Mouse (Mus musculus) hindbrain, embryonic 14.5 days (tissue): ENCODE results near the gene Lsm14b. TPM values are rescaled to one million over a fixed set of nuclear protein-coding genes. Genes with fewer than 3 reads are reported as not detected.

Experiments used
- ATAC-seq: fragments of 200-750 bp; cut with Nextera tagmentation; 2 replicates; pipeline ENCODE4 v1.8.0; 2017; ENCODE audit warnings: moderate number of reproducible peaks, mild to moderate bottlenecking, moderate TSS enrichment, moderate library complexity; ENCODE audit not compliant: low FRiP score
- DNase-seq: peaks from one replicate; pipeline ENCODE4 v3.0.0-alpha.2; 2015; ENCODE audit warnings: low spot score
- H3K27ac ChIP-seq: fragments of 300-500 bp; sonication (generic); 2 replicates; pipeline ENCODE4 v1.5.1; 2014; ENCODE audit warnings: mild to moderate bottlenecking, moderate library complexity
- H3K27me3 ChIP-seq: fragments of 300-500 bp; sonication (generic); 2 replicates; pipeline ENCODE4 v1.6.1; 2014; ENCODE audit warnings: mild to moderate bottlenecking, low read length, mixed read lengths; ENCODE audit not compliant: control insufficient read depth, insufficient read depth
- H3K36me3 ChIP-seq: fragments of 300-500 bp; sonication (generic); replicated peaks from 2 replicates; pipeline ENCODE4 v1.6.1; 2014; ENCODE audit not compliant: control insufficient read depth, insufficient read depth
- H3K4me1 ChIP-seq: fragments of 300-500 bp; sonication (generic); replicated peaks from 2 replicates; pipeline ENCODE4 v1.6.1; 2014; ENCODE audit warnings: antibody characterized with exemption, low read length, mixed read lengths; ENCODE audit not compliant: control insufficient read depth, insufficient read depth
- H3K4me2 ChIP-seq: fragments of 300-500 bp; sonication (generic); replicated peaks from 2 replicates; pipeline ENCODE4 v1.6.1; 2014; ENCODE audit warnings: mild to moderate bottlenecking, moderate library complexity
- H3K4me3 ChIP-seq: fragments of 300-500 bp; sonication (generic); replicated peaks from 2 replicates; pipeline ENCODE4 v1.5.1; 2014; ENCODE audit warnings: mild to moderate bottlenecking, low read length
- H3K9ac ChIP-seq: fragments of 300-500 bp; sonication (generic); 2 replicates; pipeline ENCODE4 v1.6.1; 2014
- H3K9me3 ChIP-seq: fragments of 300-500 bp; sonication (generic); 2 replicates; pipeline ENCODE4 v1.6.1; 2016; ENCODE audit warnings: low read length; ENCODE audit not compliant: control insufficient read depth
- WGBS: fragments of 180-500 bp; shearing (Covaris S2); extraction: QIAGEN DNeasy Blood & Tissue Kit; methylation state at CpG from one replicate; pipeline ENCODE4 v1.1.7; 2014; 5-methylcytosine and 5-hydroxymethylcytosine counted together
- polyA plus RNA-seq: library from polyadenylated mRNA; unstranded; fragments of >200 nt; fragmentation: Nextera tagmentation; extraction: Ambion mirVana; gene quantifications from 2 replicates; pipeline ENCODE4 v1.2.1, GENCODE M21; 2014

The Lsm14b gene
- polyA plus RNA-seq, 1 experiment from 2014 or later: 16.9 TPM

DNA sequence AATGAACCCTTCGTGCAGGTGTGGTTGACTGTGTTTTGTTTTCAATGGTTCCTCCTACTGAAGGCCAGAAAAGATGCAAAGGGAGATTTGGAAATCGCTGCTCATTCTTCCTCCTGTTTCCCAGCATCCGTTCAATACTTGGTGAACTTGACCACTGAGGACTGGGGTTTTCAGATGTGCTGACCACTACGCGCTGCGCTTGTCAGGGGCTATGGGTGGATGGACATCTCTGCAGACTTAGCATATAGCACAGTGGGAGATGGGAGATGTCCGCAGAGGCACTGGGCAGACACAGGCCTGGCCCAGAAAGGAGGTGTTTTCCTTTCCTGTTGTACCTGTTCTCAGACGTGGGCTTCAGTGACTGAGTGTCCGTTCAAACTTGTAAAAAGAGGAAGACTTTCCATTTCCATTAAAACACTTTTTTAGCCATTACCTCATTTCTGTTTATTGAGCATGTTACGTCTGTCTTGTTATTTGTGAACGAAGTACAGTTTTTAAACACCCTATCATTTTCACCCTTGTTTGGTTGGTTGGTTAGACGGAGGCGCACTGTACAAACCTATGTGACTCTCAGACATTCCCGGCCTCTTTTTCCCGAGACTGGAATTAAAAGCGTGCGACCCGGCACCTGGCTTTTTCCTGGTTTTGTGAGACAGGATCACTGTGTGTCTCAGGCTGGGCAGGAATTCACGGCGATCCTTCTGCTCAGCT, 45.1 kb downstream of the Lsm14b start:
- H3K9me3 ChIP-seq: no peaks in the 10 kb centered on the region
- H3K27ac ChIP-seq: peak overlapping the region; percentile 89
- peak overlapping the region; percentile 72 for H3K9ac ChIP-seq
- H3K4me1 ChIP-seq: peaks cover 14% of the 10 kb centered on the region
- peak overlapping the region; percentile 76 for H3K4me2 ChIP-seq
- no peak for DNase-seq
- ATAC-seq: peak; percentile 61
- peak overlapping the region; percentile 58 for H3K4me3 ChIP-seq
- peaks cover 38% of the 10 kb centered on the region for H3K36me3 ChIP-seq
- no peaks in the 10 kb centered on the region for H3K27me3 ChIP-seq
- WGBS: 37% methylated on average over 20 of the region's 20 CpGs

DNA sequence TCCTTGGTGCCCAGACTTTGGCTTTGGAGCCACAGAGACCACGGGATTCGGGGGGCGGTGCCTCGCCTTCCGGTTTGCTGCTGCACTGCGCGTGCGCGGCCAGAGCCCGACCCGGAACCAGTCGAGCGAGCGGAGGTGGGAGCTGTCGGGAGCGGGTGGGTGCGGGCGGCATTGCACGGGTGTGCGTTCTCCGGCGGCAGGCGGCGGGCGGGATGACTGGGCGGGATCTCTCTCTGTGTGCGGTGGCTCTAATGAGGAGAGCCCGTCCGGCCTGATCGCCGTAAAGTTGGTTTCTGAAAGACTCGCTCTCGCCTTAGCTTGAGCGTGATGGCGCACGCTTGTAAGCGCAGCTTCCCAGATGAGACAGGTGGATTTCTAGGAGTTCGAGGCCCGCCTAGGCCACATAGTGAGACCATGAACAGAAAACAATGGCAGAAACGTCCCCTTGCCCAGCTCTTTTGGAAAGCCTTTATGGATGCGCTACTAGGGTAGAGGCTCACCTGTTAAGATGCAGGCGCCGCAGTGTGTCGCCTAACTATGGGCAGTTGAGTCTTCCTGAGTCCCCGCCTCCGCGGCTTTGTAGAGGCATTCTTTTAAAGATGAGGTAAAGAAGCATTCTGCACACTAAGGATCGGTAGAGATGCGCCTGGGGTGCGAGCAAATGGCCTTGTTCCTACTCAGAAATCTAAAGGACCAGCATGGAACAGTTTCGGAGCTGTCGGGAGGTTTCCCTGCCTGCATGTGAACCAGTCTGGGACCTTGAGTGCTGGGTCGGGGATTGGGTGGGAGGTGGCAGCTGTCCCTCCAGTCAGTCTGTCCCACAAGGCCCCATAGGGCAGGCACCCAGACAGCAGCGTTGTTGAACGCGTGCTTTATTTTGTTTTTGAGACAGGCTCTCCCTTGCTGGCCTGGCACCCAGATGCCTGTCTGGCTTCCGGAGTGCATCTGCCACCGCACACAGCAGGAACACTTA, 46.0 kb downstream of the Lsm14b start, which contains the start of gene Mtg2:
Gene Mtg2 (plus strand): TSS at position 108 of the 973 bp plus-strand sequence.
- Histone ChIP-seq H3K4me1 (peaks cover 14% of the 10 kb centered on the region), H3K27ac (peak within 1 kb of the TSS; percentile 89), H3K4me2 (peak within 1 kb of the TSS; percentile 76), H3K36me3 (peaks cover 38% of the 10 kb centered on the region), H3K9me3 (no peaks in the 10 kb centered on the region), H3K9ac (peak within 1 kb of the TSS; percentile 72), H3K4me3 (peak within 1 kb of the TSS; percentile 58), H3K27me3 (no peaks in the 10 kb centered on the region)
- peak; percentile 95 for ATAC-seq
- WGBS: 4% methylated on average over 58 of the region's 58 CpGs
- DNase-seq: peak; percentile 92

DNA sequence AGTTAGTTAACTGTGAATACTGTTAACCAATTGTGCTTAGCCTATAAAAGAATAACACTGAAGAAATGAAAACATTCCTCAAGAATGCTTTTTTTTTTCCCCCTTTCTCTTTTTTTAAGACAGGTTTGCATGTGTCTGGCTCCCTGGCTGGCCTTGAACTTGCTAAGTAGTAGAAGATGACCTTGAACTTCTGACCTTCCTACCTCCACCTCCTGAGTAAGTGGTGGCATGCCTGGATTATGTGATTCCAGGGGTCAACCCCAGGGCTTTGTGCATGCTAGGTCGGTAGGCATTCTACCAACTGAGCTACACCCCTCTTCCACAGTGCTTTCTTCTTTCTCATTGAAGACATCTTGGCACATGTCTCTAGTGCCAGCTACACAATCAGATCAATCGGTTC, 46.9 kb downstream of the Lsm14b start:
- no peak overlapping the region for H3K4me3 ChIP-seq
- no peak overlapping the region for H3K27ac ChIP-seq
- H3K4me2 ChIP-seq: peak overlapping the region; percentile 76
- H3K4me1 ChIP-seq: peaks cover 14% of the 10 kb centered on the region
- H3K9me3 ChIP-seq: no peaks in the 10 kb centered on the region
- peak overlapping the region; percentile 72; the same call in 1 of the 2 replicates for H3K9ac ChIP-seq
- no peak for DNase-seq
- no peak for ATAC-seq
- H3K36me3 ChIP-seq: peaks cover 38% of the 10 kb centered on the region
- H3K27me3 ChIP-seq: no peaks in the 10 kb centered on the region
- 89% methylated on average over 2 of the region's 2 CpGs for WGBS

DNA sequence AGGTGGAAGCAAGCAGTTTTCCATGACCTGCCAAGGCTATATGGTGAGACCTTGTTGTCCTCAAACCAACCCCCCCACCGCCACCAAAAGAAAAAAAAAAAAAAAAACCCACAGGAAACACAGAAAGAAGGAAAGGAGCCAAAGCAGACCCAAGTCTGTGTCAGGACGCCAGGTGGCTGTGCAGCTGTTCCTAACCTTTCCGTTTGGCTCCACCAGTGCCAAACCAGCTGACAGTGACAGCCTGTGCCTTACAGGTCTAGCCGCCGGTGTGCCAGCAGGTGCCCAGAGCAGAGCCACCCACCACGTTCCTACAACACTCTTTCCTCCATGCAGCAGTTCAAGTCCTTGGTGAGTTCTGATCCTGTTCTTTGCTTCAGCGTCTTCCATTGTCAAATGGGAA, 48.1 kb downstream of the Lsm14b start:
- DNase-seq (no peak), ATAC-seq (no peak)
- no peak overlapping the region for H3K4me2 ChIP-seq
- H3K27ac ChIP-seq: no peak overlapping the region
- H3K9ac ChIP-seq: no peak overlapping the region
- peaks cover 14% of the 10 kb centered on the region for H3K4me1 ChIP-seq
- H3K4me3 ChIP-seq: no peak overlapping the region
- H3K9me3 ChIP-seq: no peaks in the 10 kb centered on the region
- H3K36me3 ChIP-seq: peaks cover 37% of the 10 kb centered on the region
- 90% methylated on average over 7 of the region's 7 CpGs for WGBS
- H3K27me3 ChIP-seq: no peaks in the 10 kb centered on the region

DNA sequence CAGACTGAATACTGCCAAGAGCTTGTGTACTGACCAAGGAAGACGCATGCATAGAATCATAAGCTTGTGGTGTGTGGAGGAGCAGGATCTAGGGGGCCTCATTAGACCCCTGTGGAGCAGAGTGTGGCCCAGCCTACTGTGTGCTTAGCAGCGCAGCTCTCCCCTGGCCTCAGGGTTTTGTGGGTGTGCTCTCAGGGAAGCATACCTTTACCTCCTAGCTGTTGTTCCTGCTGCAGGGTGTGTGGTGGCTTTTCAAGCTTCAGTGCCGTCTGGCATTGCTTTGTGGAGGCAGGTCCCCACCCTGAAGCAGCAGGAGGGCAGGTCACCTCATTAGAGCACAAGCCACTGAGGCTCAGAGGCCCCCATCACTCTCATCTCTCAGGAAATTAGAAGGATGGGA, 52.8 kb downstream of the Lsm14b start:
- 71% methylated on average over 3 of the region's 3 CpGs for WGBS
- H3K27me3 ChIP-seq: no peaks in the 10 kb centered on the region
- H3K4me2 ChIP-seq: no peak overlapping the region
- no peak overlapping the region for H3K9ac ChIP-seq
- H3K4me1 ChIP-seq: no peaks in the 10 kb centered on the region
- H3K4me3 ChIP-seq: no peak overlapping the region
- ATAC-seq: no peak
- no peak for DNase-seq
- no peaks in the 10 kb centered on the region for H3K9me3 ChIP-seq
- peaks cover 56% of the 10 kb centered on the region for H3K36me3 ChIP-seq
- no peak overlapping the region for H3K27ac ChIP-seq

DNA sequence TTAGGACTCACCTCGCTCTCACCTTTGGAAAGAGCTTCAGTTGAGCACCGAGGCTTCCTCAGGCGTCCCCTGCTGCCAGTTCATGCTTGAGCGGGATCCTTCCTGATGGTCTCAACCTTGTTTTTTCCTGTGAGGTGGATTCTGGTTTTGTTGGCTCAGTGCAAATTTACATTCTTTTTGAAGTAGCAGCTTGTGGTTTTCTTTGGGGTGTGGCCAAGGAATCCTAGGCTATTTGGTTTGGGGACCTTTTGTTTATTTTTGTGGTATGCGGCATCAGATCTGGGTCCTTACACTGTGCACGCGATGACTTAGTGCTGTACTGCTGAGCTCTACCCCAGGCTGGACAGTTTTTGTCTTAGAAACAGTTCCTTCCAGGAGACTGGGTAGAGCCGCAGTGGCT, 55.9 kb downstream of the Lsm14b start:
- Histone ChIP-seq H3K4me3 (no peak overlapping the region), H3K27ac (no peak overlapping the region), H3K36me3 (peaks cover 66% of the 10 kb centered on the region), H3K9me3 (no peaks in the 10 kb centered on the region), H3K9ac (no peak overlapping the region), H3K27me3 (no peaks in the 10 kb centered on the region), H3K4me2 (no peak overlapping the region), H3K4me1 (no peaks in the 10 kb centered on the region)
- ATAC-seq: no peak
- DNase-seq: no peak
- 89% methylated on average over 8 of the region's 8 CpGs for WGBS

DNA sequence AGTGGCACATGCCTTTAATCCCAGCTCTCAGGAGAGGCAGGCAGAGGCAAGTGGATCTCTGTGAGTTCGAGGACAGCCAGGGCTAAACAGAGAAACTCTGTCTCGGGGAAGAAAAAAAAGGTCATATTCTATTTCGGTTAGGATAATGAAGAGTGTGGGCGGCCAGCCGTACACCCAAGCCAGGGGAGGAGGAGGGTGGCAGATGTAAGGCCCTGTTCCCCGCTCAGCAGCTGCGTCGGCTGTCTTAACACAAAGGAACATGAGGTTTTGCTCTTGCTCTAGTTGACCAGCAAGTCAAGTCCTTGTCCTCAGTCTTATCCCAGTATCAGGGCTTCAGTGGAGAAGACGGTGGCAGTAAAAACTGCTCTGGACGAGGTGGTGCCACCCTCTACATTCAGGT, 58.3 kb downstream of the Lsm14b start:
- DNase-seq (no peak), ATAC-seq (no peak)
- 92% methylated on average over 10 of the region's 10 CpGs for WGBS
- Histone ChIP-seq H3K4me2 (no peak overlapping the region), H3K9ac (no peak overlapping the region), H3K4me3 (no peak overlapping the region), H3K4me1 (0 out of 2 replicates have a peak, but pooled peaks cover 5% of the 10 kb centered on the region), H3K9me3 (no peaks in the 10 kb centered on the region), H3K27me3 (no peaks in the 10 kb centered on the region), H3K36me3 (peaks cover 66% of the 10 kb centered on the region), H3K27ac (no peak overlapping the region)

DNA sequence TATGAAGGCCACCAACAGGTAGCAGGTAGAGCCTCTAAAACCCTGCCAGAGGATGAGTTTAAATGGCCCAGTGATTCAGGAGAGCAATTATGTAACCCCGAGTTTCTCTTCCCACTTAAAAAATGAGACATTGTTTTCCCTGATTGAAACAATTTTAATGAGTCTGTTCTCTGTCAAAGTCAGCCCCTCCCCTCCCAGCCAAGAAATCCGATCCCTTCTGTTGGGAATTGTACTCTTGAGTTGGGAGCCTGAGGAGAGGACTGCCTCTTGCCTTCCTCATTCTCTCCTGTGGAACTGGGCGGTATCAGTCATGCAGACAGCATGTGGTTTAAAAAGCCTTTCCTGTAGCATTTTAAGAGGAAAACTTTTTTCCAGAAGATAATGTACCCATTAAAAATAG, 59.8 kb downstream of the Lsm14b start:
- H3K36me3 ChIP-seq: peaks cover 53% of the 10 kb centered on the region
- DNase-seq (no peak), ATAC-seq (no peak)
- 55% methylated on average over 3 of the region's 3 CpGs for WGBS
- no peak overlapping the region for H3K27ac ChIP-seq
- H3K4me1 ChIP-seq: 0 out of 2 replicates have a peak, but pooled peaks cover 5% of the 10 kb centered on the region
- no peak overlapping the region for H3K9ac ChIP-seq
- no peaks in the 10 kb centered on the region for H3K9me3 ChIP-seq
- no peak overlapping the region for H3K4me2 ChIP-seq
- no peaks in the 10 kb centered on the region for H3K27me3 ChIP-seq
- H3K4me3 ChIP-seq: no peak overlapping the region
